Mouse (Mus musculus) testis, postnatal 10 days (tissue): ENCODE measurements at regions not wholly inside any gene's neighbourhood (a gene's known extent, or its start where the extent isn't known, plus 50 kb on each side); places are given as distances from the start of the nearest gene placed in this dataset.
A peak's percentile ranks its signal among the peaks of the same experiment; 100 is the strongest.

Experiments used
- DNase-seq: peaks from one replicate; pipeline ENCODE4 v3.0.0; 2021; ENCODE audit warnings: low spot score

DNA sequence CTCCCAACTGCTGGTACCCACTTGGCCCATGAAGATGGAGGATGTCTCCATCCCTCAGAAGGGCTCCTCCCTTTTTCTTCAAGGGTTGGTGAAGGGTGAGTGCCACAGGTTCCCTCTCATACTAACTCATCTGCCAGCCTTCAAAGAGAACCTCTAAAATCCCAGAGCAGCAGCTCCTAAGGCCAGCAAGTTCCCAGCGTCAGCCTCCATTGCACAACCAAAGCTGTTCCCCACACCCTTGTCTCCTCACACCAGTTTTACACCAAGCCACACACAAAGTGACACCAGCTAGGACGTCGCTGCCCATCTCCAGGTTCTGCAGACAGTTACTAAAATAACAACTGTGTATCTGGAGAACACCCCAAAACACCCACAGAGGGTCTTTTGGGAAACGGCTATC, 198.9 kb upstream of the Sulf2 start:
- no peak for DNase-seq

DNA sequence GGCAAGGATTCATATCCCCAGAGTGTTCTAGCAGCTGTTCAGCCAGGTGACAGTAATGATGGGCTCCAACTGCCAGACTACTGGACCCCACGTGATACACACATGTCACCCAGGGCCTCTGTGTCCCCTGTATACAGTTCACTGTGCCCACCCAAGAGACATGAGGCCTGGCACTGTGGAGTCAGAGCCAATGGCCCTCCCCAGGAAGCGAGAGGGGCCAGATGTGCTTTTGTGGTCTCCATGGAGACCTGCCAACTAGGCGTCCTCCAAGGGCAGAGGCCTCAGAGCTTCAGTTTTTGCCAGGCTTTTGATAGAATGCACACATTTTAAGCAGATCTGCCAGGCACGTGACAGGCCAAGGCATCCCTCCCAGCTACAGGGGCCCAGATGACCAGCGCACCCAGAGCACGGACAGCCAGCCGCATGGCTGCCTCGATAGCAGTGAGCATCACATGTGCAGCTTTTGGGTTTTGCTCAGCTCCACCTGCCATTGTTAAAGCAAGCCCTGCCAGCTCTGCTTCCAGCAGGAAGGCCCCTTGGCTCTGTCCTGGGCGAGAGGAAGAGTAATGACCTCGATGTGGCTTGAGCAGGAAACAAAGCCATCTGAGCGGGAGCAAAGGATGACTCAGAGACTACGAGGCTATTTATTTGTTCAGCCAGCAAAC, 198.1 kb upstream of the Sulf2 start:
- no peak for DNase-seq

DNA sequence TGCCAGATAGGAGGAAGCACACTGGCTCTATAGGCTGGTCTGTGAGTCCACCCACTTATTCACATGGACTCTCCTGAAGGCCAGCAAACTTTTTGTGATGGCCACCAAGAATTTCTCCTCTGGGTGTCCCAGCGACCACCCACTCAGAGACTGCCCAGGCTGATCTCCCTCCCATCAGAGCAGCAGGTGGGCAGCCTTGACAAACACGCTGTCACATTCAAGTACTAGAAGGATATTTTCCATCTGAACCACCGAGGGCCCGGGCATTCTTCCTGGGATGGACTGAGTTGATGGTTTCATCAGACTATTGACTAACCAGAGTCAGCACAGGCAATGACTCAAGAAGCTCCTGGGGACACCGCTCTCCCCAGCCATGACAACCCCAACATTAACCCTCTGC, 196.5 kb upstream of the Sulf2 start:
- DNase-seq, result no peak

DNA sequence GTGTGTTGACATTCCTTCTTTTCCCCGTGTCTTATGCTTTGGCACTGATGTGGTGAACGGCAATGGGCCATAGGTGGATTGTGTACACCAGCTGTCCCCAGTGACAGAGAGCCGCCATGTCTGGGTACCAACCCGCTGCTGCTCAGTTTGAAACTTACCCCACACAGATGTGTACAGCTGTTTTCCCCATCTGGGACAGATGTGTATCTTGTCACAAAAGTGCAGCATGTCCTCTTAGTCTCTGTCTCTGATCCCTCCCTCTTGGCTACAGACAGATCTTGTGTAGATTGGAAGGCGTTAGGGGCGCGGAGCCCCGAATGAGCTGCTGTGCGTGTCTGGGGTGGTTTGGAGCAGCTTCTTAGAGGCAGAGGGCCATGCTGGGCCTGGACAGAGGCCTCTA, 196.1 kb upstream of the Sulf2 start:
- DNase-seq, result no peak

DNA sequence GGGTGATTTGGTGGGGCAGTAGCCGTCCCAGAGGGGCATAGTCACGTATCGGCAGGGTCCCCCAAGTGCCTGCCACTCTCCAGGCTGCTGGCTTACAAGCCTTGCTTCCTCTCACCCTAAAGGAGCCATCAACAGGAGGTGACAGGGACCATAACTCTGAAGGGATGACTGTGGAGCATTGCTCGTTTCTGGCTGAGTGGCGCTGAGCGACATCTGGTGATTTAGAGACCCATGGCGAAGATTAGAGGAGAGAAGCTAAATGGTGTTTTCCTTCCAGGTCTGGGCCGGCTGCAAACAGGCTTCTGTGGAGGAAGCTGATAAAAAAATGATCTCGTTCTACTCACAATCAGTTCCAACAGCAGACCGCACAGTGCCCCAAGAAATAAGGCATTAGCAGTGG, 193.2 kb upstream of the Sulf2 start:
- no peak for DNase-seq

DNA sequence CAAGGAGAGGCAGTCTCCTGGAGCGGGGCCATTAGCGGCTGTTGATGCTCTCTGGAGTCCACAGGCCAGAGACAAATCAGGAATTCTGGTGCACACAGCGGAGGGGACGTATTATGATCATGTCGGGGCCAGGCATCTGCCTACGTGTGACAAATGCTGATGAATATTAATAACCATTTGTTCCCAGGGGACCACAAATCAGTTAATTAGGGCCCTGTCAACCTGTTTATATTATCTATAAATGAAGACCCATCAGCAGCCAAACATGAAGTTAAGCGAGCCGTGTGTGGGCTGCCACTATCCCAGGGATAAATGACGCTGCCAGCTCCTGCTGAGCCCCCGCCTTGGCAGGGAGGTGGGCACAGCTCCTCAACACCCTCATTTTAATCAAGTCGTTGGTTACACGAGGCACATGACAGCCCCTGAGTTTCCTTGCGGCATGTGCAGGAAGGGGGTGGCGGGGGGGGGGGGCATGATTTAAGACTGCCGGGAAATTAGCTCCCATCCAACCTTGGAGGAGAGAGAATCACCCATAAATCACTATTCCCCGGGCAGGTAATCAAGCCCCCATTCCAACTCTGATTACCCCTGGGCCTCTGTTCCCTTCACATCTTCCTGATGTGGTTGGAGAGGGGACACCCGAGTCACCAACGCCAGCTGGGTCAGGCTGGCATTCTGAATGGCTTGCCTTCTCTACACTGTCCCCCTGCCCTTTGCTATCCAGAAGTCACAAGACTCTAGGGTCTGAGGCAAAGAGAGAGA, 191.1 kb upstream of the Sulf2 start:
- DNase-seq, result no peak

DNA sequence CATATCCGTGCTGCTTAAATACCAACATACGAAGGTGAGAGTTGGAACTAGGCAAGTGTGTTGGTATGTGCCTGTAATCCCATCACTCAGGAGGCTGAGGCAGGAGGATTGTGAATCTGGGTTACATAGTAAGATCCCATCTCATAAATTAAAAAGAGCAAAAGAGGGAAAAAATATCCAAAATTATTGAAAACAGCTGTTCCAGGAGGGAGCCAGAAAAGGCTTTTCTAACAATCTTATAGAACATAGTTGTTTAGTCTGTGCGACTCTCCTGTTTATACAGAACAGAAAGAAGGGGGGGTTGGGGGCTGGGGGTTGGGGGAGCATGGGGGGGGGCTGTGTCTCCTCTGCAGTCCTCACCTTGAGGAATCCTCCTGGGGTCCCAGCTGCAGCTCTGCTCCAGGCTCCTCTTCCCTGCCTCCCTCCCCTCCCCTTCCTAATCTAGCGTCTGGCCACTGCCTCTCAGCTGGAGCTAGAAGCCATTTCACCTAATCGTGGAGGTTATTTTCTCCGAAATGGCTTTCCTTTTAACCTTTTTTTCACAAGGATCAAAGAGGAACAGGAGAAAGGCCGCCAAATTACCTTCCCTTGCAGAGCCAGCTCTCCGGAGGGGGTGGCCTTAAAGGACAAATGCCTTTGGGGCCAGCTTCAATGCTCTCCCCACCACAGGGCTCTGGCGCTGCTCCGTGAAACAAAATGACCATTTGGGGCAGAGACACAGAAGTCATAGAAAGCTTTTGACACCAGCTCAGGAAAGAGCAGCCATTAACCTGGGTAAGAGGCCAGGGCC, 188.3 kb upstream of the Sulf2 start:
- no peak for DNase-seq

DNA sequence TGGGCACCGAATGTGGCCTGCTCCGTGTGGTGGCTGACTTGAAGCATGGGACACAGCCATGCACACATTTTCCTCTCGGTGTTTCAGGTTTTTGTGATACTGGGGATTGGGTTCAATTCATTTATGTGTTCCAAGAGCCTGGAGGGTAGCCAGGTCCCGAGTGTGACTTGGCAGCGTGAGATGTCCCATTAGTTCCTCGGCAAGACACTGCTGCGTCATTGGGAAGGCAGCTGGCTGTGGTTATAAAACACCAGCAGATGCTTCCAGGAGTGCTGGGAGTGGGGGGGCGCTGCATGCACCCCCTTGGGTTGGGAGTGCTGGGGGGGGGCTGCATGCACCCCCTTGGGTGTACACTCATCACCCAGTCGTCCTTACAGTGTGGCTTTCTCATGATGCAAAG, 186.9 kb upstream of the Sulf2 start:
- peak; percentile 77 for DNase-seq

DNA sequence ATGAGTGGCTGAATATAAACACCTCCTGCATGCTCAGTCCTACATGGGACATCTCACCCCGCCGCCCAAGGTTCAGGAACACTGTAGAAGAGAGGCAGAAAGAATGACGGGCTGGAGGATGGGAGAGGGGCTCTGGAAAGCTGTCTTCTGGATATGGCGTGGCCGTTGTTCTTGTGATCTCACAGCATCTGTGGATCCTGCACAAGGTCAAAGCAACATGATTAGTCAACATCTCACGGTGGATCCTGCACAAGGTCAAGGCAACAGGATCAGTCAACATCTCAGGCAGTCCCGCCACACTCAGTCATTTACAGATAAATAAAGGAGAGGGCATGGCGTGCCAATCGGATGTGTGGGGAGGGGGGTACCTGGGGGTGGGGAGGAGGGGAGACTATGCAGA, 184.7 kb upstream of the Sulf2 start:
- DNase-seq, result no peak

DNA sequence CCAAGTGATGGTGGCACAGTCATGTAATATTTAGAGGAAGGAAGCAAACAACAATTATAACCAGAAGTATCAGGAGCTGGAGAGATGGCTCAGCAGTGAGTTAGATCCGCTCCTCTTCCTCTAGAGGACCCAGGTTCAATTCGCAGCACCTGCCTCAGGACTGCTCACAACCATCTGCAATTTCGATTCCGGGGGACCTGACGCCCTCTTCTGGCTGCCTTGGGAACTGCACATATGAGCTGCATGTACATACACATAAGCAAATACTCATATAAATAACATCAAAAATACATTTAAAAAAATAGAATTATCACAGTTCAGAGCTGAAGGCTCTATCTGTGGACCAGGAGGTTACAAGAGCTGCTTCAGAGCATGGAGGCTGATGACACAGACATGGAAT, 184.0 kb upstream of the Sulf2 start:
- DNase-seq, result no peak

DNA sequence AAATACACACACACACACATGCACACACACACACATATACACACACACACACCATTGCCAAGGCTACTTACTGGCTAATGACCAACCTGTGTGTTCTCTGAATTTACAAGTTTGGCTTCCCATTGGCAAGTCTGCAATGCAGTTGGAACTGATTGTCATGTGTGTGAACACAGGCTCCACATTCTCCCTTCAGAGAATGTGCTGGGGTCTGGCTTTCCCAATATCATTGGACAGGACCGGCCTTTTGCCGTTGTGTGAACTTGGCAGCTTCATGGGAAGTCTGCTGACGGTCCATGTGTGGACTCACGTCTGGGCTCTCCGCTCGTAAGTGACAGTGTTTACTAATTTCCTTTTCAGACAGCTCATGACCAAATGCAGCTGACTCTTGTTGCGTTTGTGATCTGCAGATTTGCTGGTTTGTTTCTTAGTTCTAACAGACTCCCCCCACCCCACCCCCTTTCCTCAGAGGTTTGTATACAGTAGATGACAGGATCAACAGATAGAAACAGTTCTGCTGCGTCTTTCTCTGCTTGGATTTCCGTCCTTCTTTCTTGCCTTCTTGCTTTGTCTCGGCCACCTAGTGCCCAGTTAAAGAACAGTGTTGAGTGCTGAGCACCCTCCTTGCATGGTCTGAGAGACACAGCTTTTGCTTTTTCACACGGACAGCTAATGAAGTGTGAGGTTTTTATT, 183.1 kb upstream of the Sulf2 start:
- DNase-seq, result no peak

DNA sequence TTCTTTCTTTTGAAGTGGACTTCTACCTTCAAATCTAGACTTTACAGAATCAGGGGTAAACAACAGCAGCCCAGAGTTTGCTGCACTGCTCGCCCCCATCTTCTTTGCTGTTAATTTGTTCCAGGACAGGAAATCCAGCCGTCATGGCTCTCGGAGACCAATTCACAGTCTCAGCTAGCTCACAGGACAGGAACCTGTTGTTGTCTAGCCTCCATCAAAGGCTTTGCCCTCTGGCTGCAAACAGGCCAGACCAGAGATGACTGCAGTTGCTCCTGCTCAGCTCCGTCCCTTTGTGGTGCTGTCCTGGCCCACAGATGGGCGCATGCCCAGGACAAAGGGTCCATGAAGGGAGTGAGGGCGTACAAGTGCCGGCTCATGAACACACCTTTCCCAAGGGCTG, 182.2 kb upstream of the Sulf2 start:
- DNase-seq, result no peak

DNA sequence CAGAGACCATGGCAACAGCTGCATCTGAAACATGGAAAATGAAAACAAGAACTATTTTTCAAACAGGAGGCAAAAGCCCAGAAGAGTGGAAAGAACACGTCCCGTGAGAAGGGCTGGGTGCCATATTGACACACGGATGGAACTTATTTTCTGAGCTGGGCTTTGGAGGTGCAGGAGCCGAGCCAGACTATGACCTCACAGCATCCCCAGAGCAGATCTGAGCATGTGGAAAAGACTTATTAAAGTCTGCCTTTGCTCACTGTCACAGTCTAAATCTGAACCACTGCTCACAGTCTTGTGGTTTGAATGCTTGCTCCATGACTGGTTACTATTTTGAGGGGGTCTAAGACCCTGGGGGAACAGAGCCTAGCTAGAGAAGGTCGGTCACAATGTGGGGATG, 180.2 kb upstream of the Sulf2 start:
- DNase-seq, result no peak

DNA sequence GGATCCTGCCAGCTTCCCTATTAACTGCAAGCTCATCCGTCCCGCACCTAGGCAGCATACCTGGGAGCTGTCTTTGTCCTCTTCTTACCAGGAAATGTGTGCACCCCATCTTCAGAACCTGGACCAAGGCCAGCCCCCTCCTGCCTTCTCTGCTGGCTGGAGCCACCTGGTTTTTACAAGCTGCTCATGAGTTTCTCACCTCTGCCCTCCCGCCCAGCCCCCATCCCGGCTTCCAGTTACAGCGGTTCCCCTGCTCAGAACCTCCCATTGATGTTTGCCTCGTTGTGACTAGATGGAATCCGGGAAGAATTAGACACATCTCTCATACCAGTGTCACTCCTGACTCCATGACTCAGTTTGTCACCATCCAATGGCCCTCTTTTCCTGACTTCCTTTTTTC, 179.1 kb upstream of the Sulf2 start:
- DNase-seq, result no peak

DNA sequence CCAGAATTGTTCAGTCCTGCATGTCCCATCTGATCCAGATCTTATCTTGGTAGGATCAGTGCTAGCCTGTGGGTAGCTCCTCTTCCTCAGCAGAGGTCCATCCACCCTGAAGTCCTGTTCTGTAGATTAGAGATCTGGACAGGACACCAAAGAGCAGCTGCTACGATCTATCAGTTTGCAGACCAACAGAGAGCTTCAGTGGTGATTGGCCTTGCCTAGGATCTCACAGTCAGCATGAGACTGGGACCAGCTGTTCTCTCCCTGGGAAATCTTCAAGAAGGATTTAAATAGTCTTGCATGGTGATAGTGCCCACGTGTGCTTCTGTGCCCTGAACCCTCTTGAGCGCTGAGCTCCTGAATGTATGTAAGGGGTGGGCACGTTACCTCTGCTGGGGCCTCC, 178.4 kb upstream of the Sulf2 start:
- DNase-seq, result no peak

DNA sequence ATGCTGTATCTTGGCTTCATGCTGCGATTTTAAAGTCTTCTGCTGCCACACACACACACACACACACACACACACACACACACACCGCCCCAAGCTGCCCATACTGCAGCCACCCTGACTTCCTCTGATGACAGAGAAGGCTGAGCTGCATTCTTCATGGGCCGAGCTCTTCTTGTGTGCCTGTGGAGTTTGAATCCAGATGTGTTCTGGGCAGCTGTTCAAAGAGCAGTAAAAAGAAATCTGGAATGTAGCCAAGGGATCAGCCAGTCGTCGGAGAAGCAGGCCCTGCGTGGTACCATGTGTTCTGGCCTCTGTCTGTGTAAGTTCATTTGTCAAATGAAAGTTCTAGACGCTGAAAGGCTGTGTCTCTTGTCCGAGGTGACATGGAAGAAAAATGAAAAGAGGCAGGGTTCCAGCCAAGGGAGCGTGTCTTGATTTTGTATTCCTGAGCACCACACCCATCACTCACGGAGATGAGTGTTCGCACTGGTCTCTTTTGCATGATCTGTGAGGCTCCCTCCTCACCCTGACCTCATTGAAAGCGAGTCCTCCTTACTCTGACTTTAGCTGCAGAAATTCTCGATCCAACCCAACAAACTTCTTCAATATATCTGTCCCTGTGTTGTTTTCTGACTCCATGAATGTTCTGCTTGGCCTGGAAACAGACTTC, 177.4 kb upstream of the Sulf2 start:
- no peak for DNase-seq

DNA sequence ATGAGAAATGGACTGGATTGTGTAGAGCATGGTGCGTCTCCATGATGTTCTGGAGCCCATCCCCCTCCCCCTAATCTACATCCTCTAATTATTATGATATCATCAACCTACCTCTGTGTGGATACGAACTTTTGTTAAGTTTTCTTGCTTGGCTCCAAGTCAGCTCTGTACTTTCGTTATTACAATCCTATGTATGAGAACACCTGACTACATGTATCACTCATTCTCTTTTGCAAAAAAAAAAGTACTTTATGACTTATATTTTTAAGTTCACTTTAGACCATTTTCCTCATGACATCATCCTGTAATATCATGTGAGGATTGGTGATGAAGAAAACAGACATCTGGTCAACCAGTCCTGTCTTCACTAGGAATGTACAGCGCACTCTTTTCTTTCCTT, 175.7 kb upstream of the Sulf2 start:
- DNase-seq, result no peak

DNA sequence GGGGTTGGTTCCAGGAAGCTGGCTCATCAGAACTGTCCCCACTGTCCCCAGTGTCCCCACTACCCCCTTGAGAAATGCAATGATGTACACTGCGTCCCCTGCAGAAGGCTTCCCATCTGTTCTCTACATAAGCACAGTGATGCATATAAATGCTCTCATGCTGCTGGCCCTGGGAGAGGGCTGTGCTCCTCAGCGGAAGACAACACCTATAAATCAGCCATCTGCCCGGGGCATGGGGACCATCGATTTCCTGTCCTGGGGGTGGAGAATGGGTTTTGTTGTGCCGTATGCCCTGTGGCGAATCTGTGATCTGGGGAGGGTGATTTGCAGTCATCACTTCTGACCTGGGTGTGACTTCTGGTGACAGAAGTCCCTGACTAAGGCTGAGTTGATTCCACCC, 174.9 kb upstream of the Sulf2 start:
- DNase-seq, result no peak

DNA sequence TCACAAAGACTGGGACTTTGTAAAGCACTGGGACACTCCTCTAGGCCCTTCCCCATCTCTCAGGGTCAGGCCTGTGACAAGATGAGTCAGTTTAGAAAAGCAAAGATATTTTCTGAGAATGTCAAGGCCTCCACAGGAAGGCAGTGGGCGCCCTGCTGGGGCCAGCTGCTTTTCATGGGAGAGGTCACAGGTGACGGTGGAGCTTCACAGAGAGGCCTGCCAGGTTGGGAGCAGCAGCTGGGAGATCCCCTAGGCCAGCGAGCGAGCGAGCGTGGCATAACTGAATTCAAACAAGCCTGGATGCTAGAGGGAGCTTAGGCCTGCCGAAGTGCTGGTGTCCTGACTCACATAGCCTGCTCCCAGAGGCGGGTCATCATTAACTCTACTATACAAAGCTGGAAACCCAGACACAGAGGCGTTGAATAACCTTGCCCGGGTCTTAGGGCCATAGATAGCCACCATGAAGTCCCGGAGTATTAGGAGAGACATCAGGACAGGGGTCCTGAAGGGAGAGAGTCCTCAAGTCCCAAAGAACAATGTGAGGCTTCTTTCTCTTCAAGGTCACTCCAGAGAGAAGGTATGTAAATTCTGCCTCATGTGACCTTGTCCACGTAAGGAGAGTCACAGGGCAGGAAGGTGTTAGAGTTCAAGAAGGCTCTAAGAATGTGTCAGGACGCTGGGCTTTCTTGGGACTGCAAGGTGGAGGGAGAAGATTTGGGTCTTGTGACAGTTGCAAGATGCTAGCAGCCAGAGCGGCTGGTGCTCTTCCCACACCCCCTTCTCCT, 174.3 kb upstream of the Sulf2 start:
- no peak for DNase-seq

DNA sequence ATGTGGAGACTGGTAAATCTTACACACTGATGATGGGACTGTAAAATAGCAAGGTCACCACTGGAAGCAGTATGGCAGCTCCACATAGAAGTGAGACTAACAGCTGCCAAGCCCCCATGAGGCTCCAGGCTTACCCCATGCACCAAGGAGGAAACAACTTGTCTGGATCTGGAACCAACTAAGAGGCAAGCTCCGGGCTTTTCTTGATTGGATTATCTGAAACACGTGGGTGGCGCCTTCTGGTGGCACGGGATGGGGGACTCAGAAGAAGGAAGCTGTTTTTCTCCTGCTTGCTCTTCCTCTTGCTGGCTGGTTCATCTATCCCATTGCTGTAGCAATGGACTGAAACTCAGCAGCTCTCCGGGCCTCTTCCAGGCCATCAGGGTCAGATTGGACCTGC, 171.5 kb upstream of the Sulf2 start:
- no peak for DNase-seq

DNA sequence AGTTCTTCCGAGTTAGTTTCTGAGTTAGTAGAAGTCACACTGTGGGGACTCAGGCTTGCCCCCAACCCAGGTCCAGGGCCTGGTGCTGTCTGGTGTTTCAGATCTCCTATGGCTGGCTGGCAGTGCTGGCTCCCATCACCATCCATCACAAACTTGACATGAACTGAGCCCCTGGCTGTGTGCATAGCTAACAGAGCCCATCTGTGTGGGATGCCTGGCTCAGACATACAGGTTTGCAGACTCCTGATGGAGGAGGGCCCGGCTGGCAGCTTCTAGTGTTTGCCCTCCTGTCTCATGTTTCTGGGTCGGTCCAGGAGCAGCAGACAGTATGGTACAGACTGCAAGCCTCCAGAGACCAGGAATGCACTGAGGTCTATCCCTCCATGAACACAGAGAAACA, 169.5 kb upstream of the Sulf2 start:
- no peak for DNase-seq
